Mouse (Mus musculus) CH12.LX (cell line): ENCODE measurements at regions not wholly inside any gene's neighbourhood (a gene's known extent, or its start where the extent isn't known, plus 50 kb on each side); places are given as distances from the start of the nearest gene placed in this dataset.

Source experiments
- DNase-seq: peaks from one replicate; pipeline ENCODE4 v3.0.0-alpha.2; 2013; ENCODE audit errors: extremely low read depth
- H3K27ac ChIP-seq: 2 replicates; pipeline ENCODE4 v1.5.1; 2012; ENCODE audit warnings: low read depth, mild to moderate bottlenecking, control low read depth, moderate library complexity; ENCODE audit not compliant: insufficient read depth
- H3K27me3 ChIP-seq: replicated peaks from 2 replicates; pipeline ENCODE3; 2012; ENCODE audit warnings: inconsistent platforms
- H3K36me3 ChIP-seq, 2 experiments: replicated peaks in 1 of 2; 2 replicates each; pipeline versions ENCODE3 to v1.6.1; 2012; ENCODE audit warnings: inconsistent platforms in 1 of 2, low read length in 1 of 2, mild to moderate bottlenecking in 1 of 2, mixed read lengths in 1 of 2, moderate library complexity in 1 of 2; ENCODE audit not compliant: control insufficient read depth in 1 of 2, insufficient read depth in 1 of 2
- H3K4me1 ChIP-seq, 2 experiments: 2 replicates each; pipeline ENCODE4 v1.6.1; 2012; ENCODE audit warnings: inconsistent platforms in 1 of 2, moderate library complexity in 1 of 2; ENCODE audit not compliant: insufficient read depth in 2 of 2, control insufficient read depth in 1 of 2
- H3K4me2 ChIP-seq: 2 replicates; pipeline ENCODE4 v1.6.1; 2012; ENCODE audit warnings: low read depth, mild to moderate bottlenecking, control low read depth; ENCODE audit not compliant: poor library complexity, insufficient read depth, severe bottlenecking
- H3K4me3 ChIP-seq, 3 experiments: fragments of 150-350 bp in 1 of 3; sonication (generic) in 1 of 3; replicated peaks in 1 of 3; 2 replicates each; pipeline versions ENCODE3 to v1.5.1; 2011 to 2012; ENCODE audit warnings: low read depth in 2 of 3, low read length in 2 of 3, mild to moderate bottlenecking in 2 of 3, moderate library complexity in 2 of 3, control low read depth in 1 of 3, improper control_type of control experiment in 1 of 3, inconsistent platforms in 1 of 3, mixed read lengths in 1 of 3; ENCODE audit not compliant: poor library complexity in 1 of 3
- H3K79me2 ChIP-seq: replicated peaks from 2 replicates; pipeline ENCODE4 v1.6.1; 2012; ENCODE audit warnings: mild to moderate bottlenecking, moderate library complexity; ENCODE audit not compliant: control insufficient read depth, poor library complexity, insufficient read depth, severe bottlenecking; ENCODE audit errors: extremely low read depth
- H3K9ac ChIP-seq: 2 replicates; pipeline ENCODE4 v1.6.1; 2012; ENCODE audit warnings: low read depth, mild to moderate bottlenecking, control low read depth, moderate library complexity; ENCODE audit not compliant: insufficient read depth
- H3K9me3 ChIP-seq: replicated peaks from 2 replicates; pipeline ENCODE3; 2012; ENCODE audit warnings: low read length, inconsistent platforms, mixed read lengths
- BHLHE40 ChIP-seq: IDR thresholded peaks from 2 replicates; pipeline ENCODE4 v1.6.1; 2011; ENCODE audit warnings: mild to moderate bottlenecking, low read depth, low read length, improper control_type of control experiment
- CHD2 ChIP-seq: IDR thresholded peaks from 2 replicates; pipeline ENCODE4 v1.6.1; 2011; ENCODE audit warnings: low read length, improper control_type of control experiment
- E2F4 ChIP-seq: IDR thresholded peaks from 2 replicates; pipeline ENCODE4 v1.6.1; 2011; ENCODE audit warnings: low read depth, low read length, improper control_type of control experiment; ENCODE audit not compliant: insufficient replicate concordance
- ELF1 ChIP-seq: IDR thresholded peaks from 2 replicates; pipeline ENCODE4 v1.6.1; 2014; ENCODE audit warnings: low read depth, mild to moderate bottlenecking, inconsistent platforms, low read length, improper control_type of control experiment
- ETS1 ChIP-seq: conservative IDR thresholded peaks from 2 replicates; pipeline ENCODE4 v1.6.1; 2012; ENCODE audit warnings: low read depth, mild to moderate bottlenecking, inconsistent platforms, low read length, improper control_type of control experiment, moderate library complexity
- GABPA ChIP-seq: IDR thresholded peaks from 2 replicates; pipeline ENCODE4 v1.6.1; 2012; ENCODE audit warnings: low read depth, low read length, improper control_type of control experiment, inconsistent platforms; ENCODE audit not compliant: insufficient replicate concordance
- HCFC1 ChIP-seq: IDR thresholded peaks from 2 replicates; pipeline ENCODE4 v1.6.1; 2012; ENCODE audit warnings: low read depth, mild to moderate bottlenecking, inconsistent platforms, low read length, improper control_type of control experiment
- IRF4 ChIP-seq: IDR thresholded peaks from 2 replicates; pipeline ENCODE4 v1.6.1; 2014; ENCODE audit warnings: low read depth, mild to moderate bottlenecking, inconsistent platforms, low read length, improper control_type of control experiment
- JUN ChIP-seq: IDR thresholded peaks from 2 replicates; pipeline ENCODE4 v1.6.1; 2011; ENCODE audit warnings: low read depth, mild to moderate bottlenecking, low read length, improper control_type of control experiment, moderate library complexity; ENCODE audit not compliant: insufficient read depth
- KAT2A ChIP-seq: IDR thresholded peaks from 2 replicates; pipeline ENCODE4 v1.6.1; 2012; ENCODE audit warnings: low read length, improper control_type of control experiment, inconsistent platforms; ENCODE audit not compliant: insufficient replicate concordance
- MAFK ChIP-seq: IDR thresholded peaks from 2 replicates; pipeline ENCODE4 v1.6.1; 2011; ENCODE audit warnings: low read length, improper control_type of control experiment; ENCODE audit not compliant: insufficient replicate concordance
- MEF2A ChIP-seq: IDR thresholded peaks from 2 replicates; pipeline ENCODE4 v1.6.1; 2014; ENCODE audit warnings: low read depth, mild to moderate bottlenecking, inconsistent platforms, low read length, improper control_type of control experiment, borderline replicate concordance
- NELFE ChIP-seq: IDR thresholded peaks from 2 replicates; pipeline ENCODE4 v1.6.1; 2011; ENCODE audit warnings: low read depth, low read length, improper control_type of control experiment
- NRF1 ChIP-seq: IDR thresholded peaks from 2 replicates; pipeline ENCODE4 v1.6.1; 2014; ENCODE audit warnings: low read depth, mild to moderate bottlenecking, inconsistent platforms, low read length, improper control_type of control experiment, moderate library complexity
- POLR2AphosphoS2 ChIP-seq: IDR thresholded peaks from 2 replicates; pipeline ENCODE4 v1.6.1; 2011; ENCODE audit warnings: low read depth, low read length, improper control_type of control experiment
- RAD21 ChIP-seq: IDR thresholded peaks from 2 replicates; pipeline ENCODE4 v1.6.1; 2011; ENCODE audit warnings: low read depth, mild to moderate bottlenecking, low read length, improper control_type of control experiment, moderate library complexity
- RCOR1 ChIP-seq: conservative IDR thresholded peaks from 2 replicates; pipeline ENCODE4 v1.6.1; 2012; ENCODE audit warnings: low read depth, mild to moderate bottlenecking, inconsistent platforms, low read length, improper control_type of control experiment
- SIN3A ChIP-seq: IDR thresholded peaks from 2 replicates; pipeline ENCODE4 v1.6.1; 2012; ENCODE audit warnings: low read length, improper control_type of control experiment, inconsistent platforms
- SMC3 ChIP-seq: IDR thresholded peaks from 2 replicates; pipeline ENCODE4 v1.6.1; 2011; ENCODE audit warnings: low read depth, low read length, improper control_type of control experiment
- TBP ChIP-seq: conservative IDR thresholded peaks from 2 replicates; pipeline ENCODE4 v1.6.1; 2011; ENCODE audit warnings: low read depth, low read length, improper control_type of control experiment
- UBTF ChIP-seq: IDR thresholded peaks from 2 replicates; pipeline ENCODE4 v1.6.1; 2012; ENCODE audit warnings: low read depth, mild to moderate bottlenecking, inconsistent platforms, low read length, improper control_type of control experiment, moderate library complexity
- USF2 ChIP-seq: conservative IDR thresholded peaks from 2 replicates; pipeline ENCODE4 v1.6.1; 2011; ENCODE audit warnings: low read depth, low read length, improper control_type of control experiment
- ZC3H11A ChIP-seq: IDR thresholded peaks from 2 replicates; pipeline ENCODE4 v1.6.1; 2012; ENCODE audit warnings: low read depth, mild to moderate bottlenecking, inconsistent platforms, low read length, improper control_type of control experiment
- ZKSCAN1 ChIP-seq: IDR thresholded peaks from 2 replicates; pipeline ENCODE4 v1.6.1; 2012; ENCODE audit warnings: low read depth, inconsistent platforms, low read length, improper control_type of control experiment, borderline replicate concordance
- ZNF384 ChIP-seq: IDR thresholded peaks from 2 replicates; pipeline ENCODE4 v1.6.1; 2012; ENCODE audit warnings: low read depth, low read length, improper control_type of control experiment, inconsistent platforms
- dilution Hi-C: fragments of 300-500 bp; cut with MboI; formaldehyde crosslinking; loops from 2 replicates; pipeline ENCODE4 v1.14.3; 2020; ENCODE audit warnings: low sequenced_read_pairs; ENCODE audit not compliant: extremely low pct_unique_long_range_greater_than_20kb, extremely low pct_ligation_motif_present
- in situ Hi-C: fragments of 300-500 bp; cut with MboI; formaldehyde crosslinking; loops from 3 replicates; pipeline ENCODE4 v1.14.3; 2019; ENCODE audit warnings: low sequenced_read_pairs, low pct_ligation_motif_present, low pct_unique_long_range_greater_than_20kb, mixed read lengths

- H3K27me3 ChIP-seq = no peaks in the 10 kb centered on the region
- dilution Hi-C loops (no loop called here), in situ Hi-C loops (no loop called here)
- TF ChIP-seq CHD2 (no peak), MAFK (no peak), JUN (no peak), MEF2A (no peak), RAD21 (no peak), GABPA (no peak), SMC3 (no peak), USF2 (no peak), ZC3H11A (no peak), ZNF384 (no peak), UBTF (no peak), ELF1 (no peak), RCOR1 (no peak), NRF1 (no peak)
- no peak for DNase-seq
- no peak overlapping the region for H3K4me2 ChIP-seq
- no peak overlapping the region for H3K27ac ChIP-seq
- peaks cover 58% of the 10 kb centered on the region for H3K9me3 ChIP-seq
- no peak overlapping the region for H3K4me3 ChIP-seq
- H3K4me1 ChIP-seq = no peaks in the 10 kb centered on the region
- H3K9ac ChIP-seq = no peak overlapping the region
- H3K36me3 ChIP-seq = no peaks in the 10 kb centered on the region
- no peaks in the 10 kb centered on the region for H3K79me2 ChIP-seq
These were observed 113.7 kb downstream of the Gxylt1 start for GRCm38 (mm10) chr15:93161329-93161728.

- Histone ChIP-seq H3K27me3 (no peaks in the 10 kb centered on the region), H3K36me3 (no peaks in the 10 kb centered on the region), H3K9ac (no peak overlapping the region), H3K4me3 (no peak overlapping the region), H3K4me2 (no peak overlapping the region), H3K79me2 (no peaks in the 10 kb centered on the region), H3K27ac (no peak overlapping the region), H3K9me3 (peaks cover 70% of the 10 kb centered on the region), H3K4me1 (no peaks in the 10 kb centered on the region)
- no peak for DNase-seq
- in situ Hi-C loops = no loop called here
- dilution Hi-C loops = no loop called here
- TF ChIP-seq ETS1 = no peak
- no peak for TF ChIP-seq MEF2A
- no peak for TF ChIP-seq BHLHE40
- TF ChIP-seq NELFE = no peak
- no peak for TF ChIP-seq SMC3
- TF ChIP-seq POLR2AphosphoS2 = no peak
- no peak for TF ChIP-seq SIN3A
- no peak for TF ChIP-seq ZKSCAN1
- TF ChIP-seq HCFC1 = no peak
- TF ChIP-seq RAD21 = no peak
- TF ChIP-seq KAT2A = no peak
- no peak for TF ChIP-seq IRF4
- no peak for TF ChIP-seq TBP
- TF ChIP-seq ZC3H11A = no peak
- no peak for TF ChIP-seq E2F4
These were observed 119.2 kb downstream of the Gxylt1 start for GRCm38 (mm10) chr15:93155756-93156155.
